Mouse (Mus musculus): ENCODE measurements around the gene Grm8.

DNA sequence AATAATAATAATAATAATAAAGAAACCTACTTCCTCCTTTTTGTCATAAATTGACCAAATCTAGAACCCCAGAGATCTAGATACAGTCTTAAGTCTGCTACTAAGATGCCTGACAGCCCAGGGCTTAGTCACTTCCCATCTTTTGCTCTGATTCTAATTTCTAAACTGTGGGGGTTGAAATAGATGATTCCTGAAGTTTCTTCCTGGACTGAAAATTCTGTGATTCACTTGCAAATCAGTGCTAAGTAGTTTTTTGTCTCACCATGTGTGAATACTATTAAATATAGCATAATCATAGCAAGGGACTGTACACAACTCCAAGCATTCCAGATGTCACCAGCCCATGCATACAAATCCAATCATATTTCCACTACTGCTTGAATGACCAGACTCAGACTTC, 44.0 kb downstream of the Grm8 start:
- TF ChIP-seq CTCF (IDR thresholded peaks at IDR 0.05 in 2 of 3, conservative IDR thresholded peaks at IDR 0.05 in 1 of 3; ENCODE audit: control insufficient read depth in 1 of 3, insufficient read depth in 1 of 3, low read depth in 2 of 3, low read length in 3 of 3, poor library complexity in 1 of 3, severe bottlenecking in 1 of 3) (no peak), GATA1 (IDR thresholded peaks at IDR 0.05; ENCODE audit: low read depth, low read length) (no peak), POLR2AphosphoS2 (IDR thresholded peaks at IDR 0.05; ENCODE audit: low read length) (no peak), USF2 (IDR thresholded peaks at IDR 0.05; ENCODE audit: borderline replicate concordance in 1 of 2, insufficient read depth in 1 of 2, low read depth in 1 of 2, low read length in 2 of 2) (no peak), MXI1 (IDR thresholded peaks at IDR 0.05; ENCODE audit: low read depth, low read length) (no peak), POLR2A (IDR thresholded peaks at IDR 0.05; ENCODE audit: control insufficient read depth in 1 of 2, insufficient read depth in 1 of 2, low read depth in 1 of 2, low read length in 2 of 2, poor library complexity in 1 of 2) (no peak), MYC (IDR thresholded peaks at IDR 0.05; ENCODE audit: low read depth, low read length) (no peak), CHD2 (IDR thresholded peaks at IDR 0.05; ENCODE audit: low read length) (no peak), GABPA (IDR thresholded peaks at IDR 0.05; ENCODE audit: low read depth, low read length) (no peak), MAX (IDR thresholded peaks at IDR 0.05; ENCODE audit: low read length) (no peak), EP300 (IDR thresholded peaks at IDR 0.05; ENCODE audit: low read depth in 1 of 2, low read length in 2 of 2) (no peak)

All from MEL (cell line).